Mouse (Mus musculus): ENCODE measurements at regions not wholly inside any gene's neighbourhood (a gene's known extent, or its start where the extent isn't known, plus 50 kb on each side); places are given as distances from the start of the nearest gene placed in this dataset.

DNA sequence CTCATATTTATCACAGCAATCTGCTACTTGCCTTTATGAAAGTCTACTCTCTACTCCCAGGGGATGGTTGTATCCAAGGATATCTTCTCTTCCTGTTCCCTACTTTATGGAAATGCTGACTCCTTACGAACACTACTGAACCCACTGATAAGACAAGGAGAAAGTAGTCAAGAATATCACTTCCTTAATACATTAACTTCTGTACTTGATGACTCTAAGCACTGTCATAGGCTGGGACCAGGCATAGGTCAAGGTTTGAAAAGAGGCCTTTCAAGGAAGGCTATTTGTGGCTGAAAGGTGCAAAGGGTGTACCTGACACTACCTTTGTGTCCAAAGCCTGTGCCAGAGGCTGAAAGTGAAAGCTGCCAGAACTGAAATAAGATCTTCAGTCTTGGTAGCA lies 164.2 kb upstream of the S100g start:
- H3K9ac ChIP-seq (replicated peaks; ENCODE audit: low read depth), result no peak overlapping the region
- H3K27me3 ChIP-seq (replicated peaks; ENCODE audit: insufficient read depth, low read length), result 0 out of 2 replicates have a peak, but pooled peaks cover 2% of the 10 kb centered on the region
- TF ChIP-seq EP300 (IDR thresholded peaks at IDR 0.05) (no peak), CTCF (IDR thresholded peaks at IDR 0.05) (no peak)
- H3K4me3 ChIP-seq (ENCODE audit: low read depth, low read length), result no peak overlapping the region
- no peaks in the 10 kb centered on the region for H3K36me3 ChIP-seq (ENCODE audit: insufficient read depth, low read length)
- H3K4me1 ChIP-seq (ENCODE audit: insufficient read depth, low read depth, low read length), result no peaks in the 10 kb centered on the region
- DNase-seq (ENCODE audit: low spot score) (no peak), ATAC-seq (no peak)
- H3K4me2 ChIP-seq (replicated peaks; ENCODE audit: low read depth, low read length), result no peak overlapping the region
- H3K27ac ChIP-seq (ENCODE audit: low read length), result no peak overlapping the region
- H3K9me3 ChIP-seq (ENCODE audit: low read length), result no peaks in the 10 kb centered on the region
- 75% methylated on average over 1 of the region's 1 CpGs for WGBS

DNA sequence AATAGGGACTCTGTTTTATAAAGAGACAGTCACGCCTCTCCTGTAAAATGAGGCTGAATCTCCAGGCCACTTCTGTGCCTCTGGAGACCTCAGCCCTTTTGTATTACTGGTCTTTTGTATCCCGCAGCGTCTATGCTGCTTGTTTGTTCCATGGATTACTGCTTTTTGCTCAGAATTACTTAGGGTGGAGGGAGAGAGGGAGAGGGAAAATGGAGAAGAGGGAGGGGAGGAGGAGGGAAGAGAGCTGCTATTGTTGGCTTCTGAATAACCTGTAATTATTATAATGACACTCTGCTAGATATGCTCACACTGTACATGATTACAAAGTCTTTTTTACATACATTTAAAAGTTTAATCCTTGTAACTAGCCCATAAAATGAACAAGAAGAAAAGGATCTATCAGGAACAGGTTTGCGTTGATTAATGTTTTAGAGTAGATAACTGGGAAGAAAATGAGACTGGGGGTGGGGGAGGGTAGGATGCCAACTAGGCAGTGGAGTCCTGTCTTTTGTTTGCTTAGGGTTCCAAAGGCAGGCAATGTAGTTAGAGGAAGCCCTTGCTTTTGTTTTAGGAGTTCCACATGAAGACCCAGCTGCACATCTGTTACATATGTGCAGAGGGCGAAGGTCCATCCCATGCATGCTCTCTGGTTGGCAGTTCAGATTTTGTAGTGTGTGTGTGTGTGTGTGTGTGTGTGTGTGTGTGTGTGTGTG lies 153.4 kb upstream of the S100g start:
- Histone ChIP-seq H3K36me3 (ENCODE audit: insufficient read depth, low read length) (no peaks in the 10 kb centered on the region), H3K27me3 (replicated peaks; ENCODE audit: insufficient read depth, low read length) (no peaks in the 10 kb centered on the region), H3K9me3 (ENCODE audit: low read length) (no peaks in the 10 kb centered on the region), H3K4me3 (ENCODE audit: low read depth, low read length) (no peak overlapping the region), H3K4me1 (ENCODE audit: insufficient read depth, low read depth, low read length) (no peaks in the 10 kb centered on the region), H3K4me2 (replicated peaks; ENCODE audit: low read depth, low read length) (no peak overlapping the region), H3K27ac (ENCODE audit: low read length) (no peak overlapping the region), H3K9ac (replicated peaks; ENCODE audit: low read depth) (no peak overlapping the region)
- 76% methylated on average over 5 of the region's 5 CpGs for WGBS
- TF ChIP-seq CTCF (IDR thresholded peaks at IDR 0.05) (no peak), EP300 (IDR thresholded peaks at IDR 0.05) (no peak)
- DNase-seq (ENCODE audit: low spot score) (no peak), ATAC-seq (no peak)

DNA sequence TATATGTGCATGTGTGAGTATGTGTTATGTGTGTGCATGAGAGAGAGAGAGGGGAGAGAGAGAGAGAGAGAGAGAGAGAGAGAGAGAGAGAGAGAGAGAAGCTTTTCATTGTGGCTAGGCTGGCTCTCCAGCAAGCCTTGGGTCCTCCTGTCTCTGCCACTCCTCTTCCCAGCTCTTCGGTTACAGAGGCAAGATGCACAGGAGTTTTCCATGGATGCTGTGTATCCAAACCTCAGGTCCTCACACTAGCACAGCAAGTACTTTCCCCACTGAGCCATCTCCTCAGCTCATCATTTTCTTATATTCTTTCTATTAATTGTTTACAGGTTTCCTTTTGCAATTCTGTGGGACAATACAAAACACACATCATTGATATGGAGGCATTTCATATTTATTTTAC lies 152.8 kb upstream of the S100g start:
- Histone ChIP-seq H3K4me3 (ENCODE audit: low read depth, low read length) (no peak overlapping the region), H3K9me3 (ENCODE audit: low read length) (no peaks in the 10 kb centered on the region), H3K27me3 (replicated peaks; ENCODE audit: insufficient read depth, low read length) (no peaks in the 10 kb centered on the region), H3K36me3 (ENCODE audit: insufficient read depth, low read length) (no peaks in the 10 kb centered on the region), H3K27ac (ENCODE audit: low read length) (no peak overlapping the region), H3K9ac (replicated peaks; ENCODE audit: low read depth) (no peak overlapping the region), H3K4me2 (replicated peaks; ENCODE audit: low read depth, low read length) (no peak overlapping the region), H3K4me1 (ENCODE audit: insufficient read depth, low read depth, low read length) (no peaks in the 10 kb centered on the region)
- DNase-seq (ENCODE audit: low spot score) (no peak), ATAC-seq (no peak)
- 38% methylated on average over 1 of the region's 1 CpGs for WGBS
- TF ChIP-seq EP300 (IDR thresholded peaks at IDR 0.05) (no peak), CTCF (IDR thresholded peaks at IDR 0.05) (no peak)

DNA sequence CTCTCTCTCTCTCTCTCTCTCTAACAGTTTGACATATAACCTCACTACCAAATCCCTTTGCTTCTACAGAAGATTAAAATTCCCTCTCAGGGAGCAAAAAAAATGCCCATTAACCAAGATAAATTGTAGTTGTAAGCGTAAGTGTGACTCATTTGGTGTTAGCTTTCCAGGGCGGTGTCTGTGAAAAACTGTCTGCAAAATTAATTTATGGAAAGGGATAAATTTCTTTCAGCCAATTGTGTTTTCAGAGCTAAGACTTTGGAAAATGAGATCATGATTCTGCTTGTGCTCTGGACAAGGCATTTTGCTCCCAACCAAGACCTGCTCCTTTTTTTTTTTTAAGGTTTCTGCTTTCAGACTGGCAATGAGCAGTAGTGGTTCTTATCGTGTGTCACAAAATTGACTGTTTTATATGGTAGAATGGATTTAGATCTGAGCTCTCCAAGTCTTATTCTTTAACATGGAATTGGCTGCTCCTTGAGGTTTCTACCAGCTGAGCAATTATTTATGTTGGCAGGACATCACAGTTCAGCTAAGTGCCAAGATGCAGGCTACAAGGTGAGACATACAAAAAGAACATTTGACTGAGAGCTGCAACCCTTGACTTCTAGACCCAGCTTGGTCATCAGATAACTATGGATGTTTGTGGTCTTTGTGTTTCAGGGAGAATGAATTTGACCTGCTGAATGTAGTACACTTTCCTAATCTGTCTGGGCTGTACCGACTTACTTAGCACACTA lies 130.8 kb upstream of the S100g start:
- DNase-seq (ENCODE audit: low spot score) (no peak), ATAC-seq (no peak)
- Histone ChIP-seq H3K4me3 (ENCODE audit: low read depth, low read length) (no peak overlapping the region), H3K27ac (ENCODE audit: low read length) (no peak overlapping the region), H3K4me2 (replicated peaks; ENCODE audit: low read depth, low read length) (no peak overlapping the region), H3K9ac (replicated peaks; ENCODE audit: low read depth) (no peak overlapping the region), H3K27me3 (replicated peaks; ENCODE audit: insufficient read depth, low read length) (no peaks in the 10 kb centered on the region), H3K9me3 (ENCODE audit: low read length) (no peaks in the 10 kb centered on the region), H3K36me3 (ENCODE audit: insufficient read depth, low read length) (no peaks in the 10 kb centered on the region), H3K4me1 (ENCODE audit: insufficient read depth, low read depth, low read length) (no peaks in the 10 kb centered on the region)
- TF ChIP-seq EP300 (IDR thresholded peaks at IDR 0.05) (no peak), CTCF (IDR thresholded peaks at IDR 0.05) (no peak)
- WGBS, result 77% methylated on average over 4 of the region's 4 CpGs

All from lung, postnatal 0 days (tissue).